Mouse (Mus musculus) CH12.LX (cell line): ENCODE measurements around the gene Dnal1. TPM values are rescaled to one million over a fixed set of nuclear protein-coding genes. Genes with fewer than 3 reads are reported as not detected.

Experiments used
- DNase-seq: peaks from one replicate; pipeline ENCODE4 v3.0.0-alpha.2; 2013; ENCODE audit errors: extremely low read depth
- H3K27ac ChIP-seq: 2 replicates; pipeline ENCODE4 v1.5.1; 2012; ENCODE audit warnings: low read depth, mild to moderate bottlenecking, control low read depth, moderate library complexity; ENCODE audit not compliant: insufficient read depth
- H3K27me3 ChIP-seq: replicated peaks from 2 replicates; pipeline ENCODE3; 2012; ENCODE audit warnings: inconsistent platforms
- H3K36me3 ChIP-seq, 2 experiments: replicated peaks in 1 of 2; 2 replicates each; pipeline versions ENCODE3 to v1.6.1; 2012; ENCODE audit warnings: inconsistent platforms in 1 of 2, low read length in 1 of 2, mild to moderate bottlenecking in 1 of 2, mixed read lengths in 1 of 2, moderate library complexity in 1 of 2; ENCODE audit not compliant: control insufficient read depth in 1 of 2, insufficient read depth in 1 of 2
- H3K4me1 ChIP-seq, 2 experiments: 2 replicates each; pipeline ENCODE4 v1.6.1; 2012; ENCODE audit warnings: inconsistent platforms in 1 of 2, moderate library complexity in 1 of 2; ENCODE audit not compliant: insufficient read depth in 2 of 2, control insufficient read depth in 1 of 2
- H3K4me2 ChIP-seq: 2 replicates; pipeline ENCODE4 v1.6.1; 2012; ENCODE audit warnings: low read depth, mild to moderate bottlenecking, control low read depth; ENCODE audit not compliant: poor library complexity, insufficient read depth, severe bottlenecking
- H3K4me3 ChIP-seq, 3 experiments: fragments of 150-350 bp in 1 of 3; sonication (generic) in 1 of 3; replicated peaks in 1 of 3; 2 replicates each; pipeline versions ENCODE3 to v1.5.1; 2011 to 2012; ENCODE audit warnings: low read depth in 2 of 3, low read length in 2 of 3, mild to moderate bottlenecking in 2 of 3, moderate library complexity in 2 of 3, control low read depth in 1 of 3, improper control_type of control experiment in 1 of 3, inconsistent platforms in 1 of 3, mixed read lengths in 1 of 3; ENCODE audit not compliant: poor library complexity in 1 of 3
- H3K79me2 ChIP-seq: replicated peaks from 2 replicates; pipeline ENCODE4 v1.6.1; 2012; ENCODE audit warnings: mild to moderate bottlenecking, moderate library complexity; ENCODE audit not compliant: control insufficient read depth, poor library complexity, insufficient read depth, severe bottlenecking; ENCODE audit errors: extremely low read depth
- H3K9ac ChIP-seq: 2 replicates; pipeline ENCODE4 v1.6.1; 2012; ENCODE audit warnings: low read depth, mild to moderate bottlenecking, control low read depth, moderate library complexity; ENCODE audit not compliant: insufficient read depth
- H3K9me3 ChIP-seq: replicated peaks from 2 replicates; pipeline ENCODE3; 2012; ENCODE audit warnings: low read length, inconsistent platforms, mixed read lengths
- CHD1 ChIP-seq: IDR thresholded peaks from 2 replicates; pipeline ENCODE4 v1.6.1; 2012; ENCODE audit warnings: low read depth, low read length, improper control_type of control experiment, inconsistent platforms
- EP300 ChIP-seq: IDR thresholded peaks from 2 replicates; pipeline ENCODE4 v1.6.1; 2011; ENCODE audit warnings: low read length, improper control_type of control experiment
- ETS1 ChIP-seq: conservative IDR thresholded peaks from 2 replicates; pipeline ENCODE4 v1.6.1; 2012; ENCODE audit warnings: low read depth, mild to moderate bottlenecking, inconsistent platforms, low read length, improper control_type of control experiment, moderate library complexity
- IRF4 ChIP-seq: IDR thresholded peaks from 2 replicates; pipeline ENCODE4 v1.6.1; 2014; ENCODE audit warnings: low read depth, mild to moderate bottlenecking, inconsistent platforms, low read length, improper control_type of control experiment
- JUN ChIP-seq: IDR thresholded peaks from 2 replicates; pipeline ENCODE4 v1.6.1; 2011; ENCODE audit warnings: low read depth, mild to moderate bottlenecking, low read length, improper control_type of control experiment, moderate library complexity; ENCODE audit not compliant: insufficient read depth
- NRF1 ChIP-seq: IDR thresholded peaks from 2 replicates; pipeline ENCODE4 v1.6.1; 2014; ENCODE audit warnings: low read depth, mild to moderate bottlenecking, inconsistent platforms, low read length, improper control_type of control experiment, moderate library complexity
- PAX5 ChIP-seq: IDR thresholded peaks from 2 replicates; pipeline ENCODE4 v1.6.1; 2012; ENCODE audit warnings: low read length, inconsistent platforms, mixed read lengths
- POLR2AphosphoS2 ChIP-seq: IDR thresholded peaks from 2 replicates; pipeline ENCODE4 v1.6.1; 2011; ENCODE audit warnings: low read depth, low read length, improper control_type of control experiment
- RAD21 ChIP-seq: IDR thresholded peaks from 2 replicates; pipeline ENCODE4 v1.6.1; 2011; ENCODE audit warnings: low read depth, mild to moderate bottlenecking, low read length, improper control_type of control experiment, moderate library complexity
- RCOR1 ChIP-seq: conservative IDR thresholded peaks from 2 replicates; pipeline ENCODE4 v1.6.1; 2012; ENCODE audit warnings: low read depth, mild to moderate bottlenecking, inconsistent platforms, low read length, improper control_type of control experiment
- TCF12 ChIP-seq: IDR thresholded peaks from 2 replicates; pipeline ENCODE4 v1.6.1; 2014; ENCODE audit warnings: low read depth, mild to moderate bottlenecking, inconsistent platforms, low read length, improper control_type of control experiment
- UBTF ChIP-seq: IDR thresholded peaks from 2 replicates; pipeline ENCODE4 v1.6.1; 2012; ENCODE audit warnings: low read depth, mild to moderate bottlenecking, inconsistent platforms, low read length, improper control_type of control experiment, moderate library complexity
- USF1 ChIP-seq: IDR thresholded peaks from 2 replicates; pipeline ENCODE4 v1.6.1; 2014; ENCODE audit warnings: low read depth, mild to moderate bottlenecking, inconsistent platforms, low read length, improper control_type of control experiment
- ZC3H11A ChIP-seq: IDR thresholded peaks from 2 replicates; pipeline ENCODE4 v1.6.1; 2012; ENCODE audit warnings: low read depth, mild to moderate bottlenecking, inconsistent platforms, low read length, improper control_type of control experiment
- ZKSCAN1 ChIP-seq: IDR thresholded peaks from 2 replicates; pipeline ENCODE4 v1.6.1; 2012; ENCODE audit warnings: low read depth, inconsistent platforms, low read length, improper control_type of control experiment, borderline replicate concordance
- ZMIZ1 ChIP-seq: IDR thresholded peaks from 2 replicates; pipeline ENCODE4 v1.6.1; 2012; ENCODE audit warnings: low read depth, mild to moderate bottlenecking, inconsistent platforms, low read length, improper control_type of control experiment
- dilution Hi-C: fragments of 300-500 bp; cut with MboI; formaldehyde crosslinking; loops from 2 replicates; pipeline ENCODE4 v1.14.3; 2020; ENCODE audit warnings: low sequenced_read_pairs; ENCODE audit not compliant: extremely low pct_unique_long_range_greater_than_20kb, extremely low pct_ligation_motif_present
- in situ Hi-C: fragments of 300-500 bp; cut with MboI; formaldehyde crosslinking; loops from 3 replicates; pipeline ENCODE4 v1.14.3; 2019; ENCODE audit warnings: low sequenced_read_pairs, low pct_ligation_motif_present, low pct_unique_long_range_greater_than_20kb, mixed read lengths
- polyA plus RNA-seq: library from polyadenylated mRNA; unstranded; fragments of >175 nt; gene quantifications from 2 replicates; pipeline ENCODE4 v1.2.1, GENCODE M21; 2012; ENCODE audit warnings: low read depth; ENCODE audit not compliant: insufficient read length
- total RNA-seq, 2 experiments: library from RNA; depleted of rRNA; stranded (reverse); fragments of 300-350 nt in 1 of 2; fragments of >200 nt in 1 of 2; gene quantifications; 2 replicates each; pipeline ENCODE4 v1.2.3; 2012 to 2014

Gene Dnal1
- total and polyA plus RNA-seq, 3 experiments, result 1.6 to 2.1 (median 1.7) TPM

DNA sequence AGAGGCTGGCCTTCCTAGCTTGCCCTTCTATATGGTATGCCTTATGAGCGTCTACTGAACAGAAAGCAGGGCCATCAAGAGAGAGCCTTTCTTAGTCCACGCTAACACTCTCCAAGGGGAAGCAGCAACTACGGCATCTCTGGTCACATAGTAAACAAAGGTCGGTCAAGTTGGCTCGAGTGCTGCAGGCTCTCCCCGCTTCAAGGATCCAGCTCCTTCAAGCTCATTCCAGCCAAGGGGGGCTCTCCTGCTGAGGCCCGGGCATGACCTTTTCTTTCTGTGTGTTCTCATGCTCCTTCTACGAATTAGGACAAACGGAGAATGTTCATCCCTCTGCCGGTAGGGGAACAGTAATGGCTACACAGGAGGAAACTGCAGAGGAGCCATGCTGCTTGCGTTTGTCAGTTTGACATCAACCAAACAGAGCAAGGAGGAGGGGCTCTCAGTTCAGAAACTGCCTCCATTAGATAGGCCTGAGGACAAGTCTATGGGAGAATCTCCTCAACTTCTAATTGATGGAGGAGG is 49.5 kb downstream of the Dnal1 start:
- Histone ChIP-seq H3K4me1 (peaks cover 0 to 17% of the 10 kb centered on the region in 2 experiments; a peak in 2 of 4 replicates), H3K4me3 (no peak overlapping the region), H3K36me3 (peaks cover 35 to 94% of the 10 kb centered on the region in 2 experiments), H3K79me2 (no peaks in the 10 kb centered on the region; the same call in 1 of the 2 replicates), H3K9me3 (no peaks in the 10 kb centered on the region), H3K9ac (no peak overlapping the region), H3K27ac (no peak overlapping the region)
- dilution Hi-C loops (no loop called here), in situ Hi-C loops (loop anchor here (10.0 kb wide), 1 partner anchor 81 kb away; no protein-coding TSS in a partner anchor)
- no peak for DNase-seq
- TF ChIP-seq ZKSCAN1, result no peak
- TF ChIP-seq ZMIZ1, result no peak
- no peak for TF ChIP-seq UBTF
- TF ChIP-seq POLR2AphosphoS2, result no peak
- no peak for TF ChIP-seq PAX5
- TF ChIP-seq JUN, result no peak
- TF ChIP-seq, all 38 proteins: peak for 0
- Histone ChIP-seq H3K4me2 (no peak overlapping the region), H3K27me3 (no peaks in the 10 kb centered on the region)

DNA sequence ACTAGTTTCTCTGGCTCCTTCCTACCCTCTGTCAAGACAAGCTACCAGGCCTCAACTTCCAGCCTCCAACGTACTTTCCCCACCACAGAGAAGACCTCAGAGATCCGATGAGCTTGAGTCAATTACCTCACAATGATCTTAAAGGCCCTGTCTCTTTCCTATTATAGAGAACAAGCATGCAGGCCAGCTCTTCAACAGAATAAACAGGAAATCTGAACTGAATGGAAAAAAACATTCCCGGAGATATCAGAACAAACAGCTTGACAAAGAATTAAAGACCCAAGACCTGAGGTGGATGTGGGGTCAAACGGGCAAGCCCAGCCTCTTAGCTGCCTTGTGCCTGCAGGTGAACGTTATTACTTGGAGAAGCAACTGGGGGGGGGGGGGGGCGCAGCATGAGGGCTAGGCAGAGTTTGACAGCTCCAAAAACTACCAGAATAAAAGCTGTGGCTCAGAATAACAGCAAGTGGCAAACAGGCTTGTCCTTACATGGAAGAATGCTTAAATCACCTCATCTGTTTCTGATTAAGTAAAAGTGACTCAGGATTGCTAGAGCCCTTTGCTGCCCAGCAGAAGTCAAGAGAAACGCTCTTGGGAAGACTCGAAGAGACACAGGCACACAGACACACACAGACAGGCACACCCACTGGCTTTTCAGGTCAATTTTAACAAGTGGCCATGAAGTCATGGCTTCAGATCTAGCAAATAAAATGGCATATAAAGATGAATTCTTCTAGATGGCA is 51.6 kb downstream of the Dnal1 start:
- no peaks in the 10 kb centered on the region; the same call in 1 of the 2 replicates for H3K79me2 ChIP-seq
- no peak overlapping the region for H3K4me3 ChIP-seq
- H3K27ac ChIP-seq, result no peak overlapping the region
- in situ Hi-C loops (loop anchor here (10.0 kb wide), 1 partner anchor 79 kb away; no protein-coding TSS in a partner anchor), dilution Hi-C loops (no loop called here)
- no peak for DNase-seq
- no peaks in the 10 kb centered on the region for H3K27me3 ChIP-seq
- H3K4me1 ChIP-seq, result peaks cover 0 to 17% of the 10 kb centered on the region in 2 experiments; a peak in 2 of 4 replicates
- H3K9ac ChIP-seq, result no peak overlapping the region
- TF ChIP-seq RCOR1 (no peak), PAX5 (no peak)
- TF ChIP-seq, all 38 proteins: peak for 0
- no peaks in the 10 kb centered on the region for H3K9me3 ChIP-seq
- H3K36me3 ChIP-seq, result peaks cover 17 to 91% of the 10 kb centered on the region in 2 experiments
- no peak overlapping the region for H3K4me2 ChIP-seq

DNA sequence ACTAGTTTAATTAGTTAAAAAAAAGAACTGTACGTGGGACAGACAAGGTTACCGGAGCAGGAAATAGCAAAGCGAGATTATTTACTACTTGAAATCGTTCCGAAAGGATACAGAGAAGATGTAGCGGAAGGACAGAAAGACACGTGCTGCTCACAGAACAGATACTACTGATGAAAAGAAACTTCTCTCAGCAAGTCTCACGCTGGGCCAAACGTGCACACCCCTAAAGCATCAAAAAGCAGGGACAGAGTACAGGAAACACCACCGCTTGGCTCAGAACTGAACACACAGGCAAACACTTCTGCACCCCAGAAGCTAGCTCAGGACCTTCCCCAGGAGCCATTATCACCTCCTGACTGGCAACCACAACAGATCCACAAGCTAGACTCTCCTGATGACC is 56.4 kb downstream of the Dnal1 start:
- H3K27ac ChIP-seq, result no peak overlapping the region
- peaks cover 24 to 41% of the 10 kb centered on the region in 2 experiments for H3K4me1 ChIP-seq
- H3K4me3 ChIP-seq, result no peak overlapping the region
- no peaks in the 10 kb centered on the region for H3K27me3 ChIP-seq
- in situ Hi-C loops, result no loop called here
- H3K79me2 ChIP-seq, result peaks cover 10% of the 10 kb centered on the region
- TF ChIP-seq EP300 (no peak), CHD1 (no peak), JUN (no peak), USF1 (no peak), RAD21 (no peak), ZC3H11A (no peak), UBTF (no peak), ETS1 (no peak), ZKSCAN1 (no peak), PAX5 (no peak), TCF12 (no peak), IRF4 (no peak), NRF1 (no peak)
- H3K9me3 ChIP-seq, result no peaks in the 10 kb centered on the region
- no peak overlapping the region for H3K9ac ChIP-seq
- peaks cover 27 to 82% of the 10 kb centered on the region in 2 experiments for H3K36me3 ChIP-seq
- dilution Hi-C loops, result no loop called here
- no peak overlapping the region for H3K4me2 ChIP-seq
- DNase-seq, result no peak
